Mouse (Mus musculus) kidney, postnatal 0 days (tissue): Measurements from ENCODE around the gene Hivep2. TPM values are rescaled to one million over a fixed set of nuclear protein-coding genes. Genes with fewer than 3 reads are reported as not detected.

Source experiments
- ATAC-seq: fragments of 200-750 bp; cut with Nextera tagmentation; replicated peaks from 2 replicates; pipeline ENCODE4 v1.8.0; 2017; ENCODE audit warnings: low read depth, moderate number of reproducible peaks, moderate TSS enrichment, moderate library complexity; ENCODE audit not compliant: low FRiP score
- DNase-seq: peaks from one replicate; pipeline ENCODE4 v3.0.0-alpha.2; 2016; ENCODE audit warnings: low spot score
- H3K27ac ChIP-seq: fragments of 300-500 bp; sonication (generic); 2 replicates; pipeline ENCODE4 v1.5.1; 2014; ENCODE audit warnings: mild to moderate bottlenecking
- H3K27me3 ChIP-seq: fragments of 300-500 bp; sonication (generic); 2 replicates; pipeline ENCODE4 v1.6.1; 2014; ENCODE audit warnings: low read length, mixed read lengths; ENCODE audit not compliant: insufficient read depth
- H3K36me3 ChIP-seq: fragments of 300-500 bp; sonication (generic); 2 replicates; pipeline ENCODE4 v1.6.1; 2014; ENCODE audit warnings: low read length, mixed read lengths; ENCODE audit not compliant: insufficient read depth
- H3K4me1 ChIP-seq: fragments of 300-500 bp; sonication (generic); replicated peaks from 2 replicates; pipeline ENCODE4 v1.6.1; 2014; ENCODE audit warnings: antibody characterized with exemption, low read length, mixed read lengths; ENCODE audit not compliant: insufficient read depth
- H3K4me2 ChIP-seq: fragments of 300-500 bp; sonication (generic); 2 replicates; pipeline ENCODE4 v1.6.1; 2014; ENCODE audit warnings: mild to moderate bottlenecking, low read length, moderate library complexity, mixed read lengths
- H3K4me3 ChIP-seq: fragments of 300-500 bp; sonication (generic); replicated peaks from 2 replicates; pipeline ENCODE4 v1.5.1; 2014; ENCODE audit warnings: low read depth, low read length
- H3K9ac ChIP-seq: fragments of 300-500 bp; sonication (generic); 2 replicates; pipeline ENCODE4 v1.6.1; 2014; ENCODE audit warnings: low read depth, low read length
- H3K9me3 ChIP-seq: fragments of 300-500 bp; sonication (generic); replicated peaks from 2 replicates; pipeline ENCODE4 v1.6.1; 2016; ENCODE audit warnings: low read length, inconsistent platforms, mixed read lengths
- CTCF ChIP-seq: IDR thresholded peaks from 2 replicates; pipeline ENCODE4 v1.5.1; 2016; ENCODE audit warnings: antibody characterized with exemption, low read depth, mild to moderate bottlenecking, moderate library complexity
- WGBS: fragments of 180-500 bp; shearing (Covaris S2); extraction: QIAGEN DNeasy Blood & Tissue Kit; methylation state at CpG from one replicate; pipeline ENCODE4 v1.1.7; 2014; 5-methylcytosine and 5-hydroxymethylcytosine counted together
- polyA plus RNA-seq: library from polyadenylated mRNA; unstranded; fragments of >200 nt; fragmentation: Nextera tagmentation; extraction: Ambion mirVana; gene quantifications from 2 replicates; pipeline ENCODE4 v1.2.1, GENCODE M21; 2015

Gene Hivep2
- polyA plus RNA-seq, 1 experiment from 2014 or later, result 3.4 TPM

DNA sequence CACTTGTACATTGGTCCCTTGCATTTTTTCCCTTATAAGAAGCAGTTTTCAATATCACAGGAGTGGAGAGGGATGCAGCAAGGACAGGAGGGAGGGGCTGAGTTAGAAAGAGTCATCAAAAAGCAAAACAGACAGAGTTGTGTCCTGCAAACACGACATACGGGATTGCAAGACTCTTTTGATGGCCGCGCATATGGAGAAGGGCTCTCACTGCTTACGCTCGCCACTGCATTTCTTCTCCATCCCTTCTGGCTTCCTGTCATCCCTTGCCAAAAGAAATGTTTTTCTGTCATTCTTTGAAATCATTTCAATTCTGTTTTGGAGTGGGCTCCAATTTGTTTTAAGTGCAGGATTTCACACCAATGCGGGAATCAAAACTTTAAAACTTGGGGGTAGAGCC lies 233.5 kb downstream of the Hivep2 start:
- H3K4me3 ChIP-seq, result no peak overlapping the region
- no peaks in the 10 kb centered on the region for H3K36me3 ChIP-seq
- no peak overlapping the region for H3K4me2 ChIP-seq
- 80% methylated on average over 7 of the region's 7 CpGs for WGBS
- TF ChIP-seq CTCF, result no peak
- no peak overlapping the region for H3K9ac ChIP-seq
- ATAC-seq (no peak), DNase-seq (no peak)
- no peaks in the 10 kb centered on the region for H3K9me3 ChIP-seq
- 0 out of 2 replicates have a peak, but pooled peaks cover 3% of the 10 kb centered on the region for H3K4me1 ChIP-seq
- no peaks in the 10 kb centered on the region for H3K27me3 ChIP-seq
- no peak overlapping the region for H3K27ac ChIP-seq

DNA sequence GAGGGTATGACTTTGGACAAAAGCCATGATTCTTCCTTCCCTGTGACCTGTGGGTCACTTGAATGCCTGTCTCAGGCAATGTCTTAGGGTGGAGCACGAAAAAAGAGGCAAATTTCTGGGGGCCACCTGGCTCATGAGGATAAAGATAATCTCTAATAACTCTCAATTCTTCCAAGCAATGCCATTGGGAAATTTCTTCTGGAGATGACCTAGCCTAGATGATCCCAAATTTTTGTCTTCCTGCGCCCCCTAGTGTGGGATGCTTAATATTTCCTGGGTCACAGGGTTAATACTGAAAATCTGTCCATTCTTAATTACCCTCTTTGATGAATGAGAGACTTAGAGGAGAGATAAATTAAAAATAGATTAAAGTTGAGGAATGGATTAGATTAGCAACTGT lies 234.4 kb downstream of the Hivep2 start:
- no peak overlapping the region for H3K4me3 ChIP-seq
- no peak overlapping the region for H3K27ac ChIP-seq
- peak; percentile 85 for TF ChIP-seq CTCF
- H3K4me1 ChIP-seq, result 0 out of 2 replicates have a peak, but pooled peaks cover 3% of the 10 kb centered on the region
- 15% methylated on average over 2 of the region's 2 CpGs for WGBS
- DNase-seq (peak; percentile 71), ATAC-seq (0 out of 2 replicates have a peak, but pooled peaks have one; percentile 36)
- no peaks in the 10 kb centered on the region for H3K36me3 ChIP-seq
- no peaks in the 10 kb centered on the region for H3K9me3 ChIP-seq
- no peak overlapping the region for H3K4me2 ChIP-seq
- H3K9ac ChIP-seq, result no peak overlapping the region
- H3K27me3 ChIP-seq, result no peaks in the 10 kb centered on the region

Other genes with a start within 250 kb of the Hivep2 start
- gene Aig1, start 97.1 kb upstream of the Hivep2 start, polyA plus RNA-seq, result 64.1 and 65.7 TPM in 2 replicates